Mouse (Mus musculus): ENCODE measurements around the gene Gpr62.

The Gpr62 gene

GRCm38 (mm10) chr9:106421865-106422160 lies 43.9 kb downstream of the Gpr62 start:
- CTCF ChIA-PET: interaction anchor here (0.7 to 1.7 kb wide), 10 partner anchors 31 to 210 kb away, joined by 3 to 10 read pairs (median 4); partner anchors contain the start of genes Dusp7 and Parp3

GRCm38 (mm10) chr9:106421033-106421864 lies 44.5 kb downstream of the Gpr62 start:
- CTCF ChIA-PET: interaction anchor here (0.7 to 1.7 kb wide), 12 partner anchors 11 to 209 kb away, joined by 3 to 10 read pairs (median 4); partner anchors contain the start of gene Parp3

DNA sequence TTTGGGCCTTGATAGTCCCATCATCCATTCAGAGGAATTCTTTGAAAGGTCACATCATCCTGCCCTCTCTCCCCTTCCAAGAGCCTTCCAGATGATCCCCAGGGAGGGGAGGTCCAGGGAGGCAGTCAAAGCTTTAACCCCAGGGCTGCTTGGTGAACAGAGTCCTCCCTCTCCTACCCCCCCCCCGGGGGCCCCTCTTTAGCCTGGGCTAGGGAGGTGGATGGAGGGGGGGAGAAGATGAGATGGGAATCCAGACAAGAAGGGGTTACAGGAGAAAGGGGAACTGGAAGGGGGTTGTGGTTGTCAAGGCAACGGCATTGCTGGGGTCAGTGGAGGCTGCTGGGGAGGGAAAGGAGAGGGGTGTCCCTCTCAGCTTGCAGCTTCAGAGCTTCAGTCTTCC lies 45.1 kb downstream of the Gpr62 start:
- CTCF ChIA-PET: interaction anchor here (0.6 to 1.7 kb wide), 5 partner anchors 11 to 131 kb away, joined by 3 to 7 read pairs (median 5); partner anchors contain the start of gene Parp3

DNA sequence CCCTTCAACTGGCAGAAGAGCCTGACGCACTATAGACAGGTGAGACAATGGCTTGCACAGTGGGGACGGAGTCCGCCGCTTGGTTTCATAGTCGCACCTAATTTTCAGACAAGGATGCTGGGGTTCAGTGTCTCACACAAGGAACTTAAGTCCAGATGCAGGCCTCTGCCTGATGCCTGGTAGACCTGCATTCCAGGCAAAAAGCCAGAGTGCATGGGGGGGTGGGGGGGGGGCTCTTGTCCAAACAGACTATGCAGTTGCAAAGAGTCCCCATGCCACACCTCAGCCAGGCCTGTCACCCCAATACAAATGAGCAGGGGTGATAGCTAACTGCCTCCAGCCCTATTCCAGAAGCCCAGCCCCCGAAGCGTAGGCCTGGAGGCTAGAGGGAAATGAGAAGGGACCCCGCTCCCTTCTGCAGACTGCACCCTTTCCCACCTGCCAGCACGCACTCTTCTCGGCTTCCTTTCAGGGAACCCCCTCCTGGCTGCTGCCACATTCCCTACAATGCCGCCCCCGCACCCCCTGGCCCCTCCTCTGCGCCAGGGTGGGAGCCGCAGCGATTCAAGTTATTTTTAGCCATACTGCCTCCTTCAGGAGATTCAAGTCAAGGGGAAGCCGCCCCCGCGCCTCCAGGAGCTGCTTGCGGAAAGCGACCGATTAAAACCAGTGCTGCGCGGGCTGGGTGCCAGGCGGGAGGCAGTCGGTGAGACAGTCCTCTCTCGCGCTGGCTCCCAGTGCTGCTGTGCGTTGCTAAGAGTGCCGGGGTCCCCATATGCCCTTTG lies 47.7 kb downstream of the Gpr62 start:
- CTCF ChIA-PET: no interaction called here

DNA sequence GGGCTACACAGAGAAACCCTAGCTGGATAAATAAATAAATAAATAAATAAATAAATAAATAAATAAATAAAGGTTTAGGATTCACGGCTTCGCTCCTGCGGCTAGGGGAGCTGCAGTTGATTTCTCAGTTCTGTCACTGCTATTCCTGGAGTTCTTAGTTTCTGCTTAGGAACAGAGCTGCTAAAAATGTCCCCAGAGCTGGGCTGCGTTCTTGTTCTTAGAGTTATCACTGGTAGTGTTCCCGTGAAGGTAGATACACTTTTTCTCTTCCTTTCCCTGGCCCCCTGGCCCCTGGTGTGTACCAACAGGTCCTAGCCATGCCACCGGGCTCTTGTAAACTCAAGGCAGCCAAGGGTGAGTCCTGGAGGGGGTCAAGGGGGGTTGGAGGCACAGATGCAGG lies 48.9 kb downstream of the Gpr62 start:
- CTCF ChIA-PET: interaction anchor here (0.7 kb wide), 1 partner anchor 63 kb away, joined by 3 read pairs; no protein-coding TSS in a partner anchor

Data from spleen, embryonic (tissue).